Mouse (Mus musculus) hindlimb bud, embryonic 11.5 days (tissue): ENCODE data around the gene Taf1d.
"Not testable (repeated sequence)": the region's sequence is repeated elsewhere in the genome, so short reads cannot be mapped to it uniquely, and the experiment has no call there.

Experiments used
- DNase-seq: peaks from one replicate; pipeline ENCODE4 v3.0.0-alpha.2; 2012; ENCODE audit warnings: low read depth, low spot score; ENCODE audit errors: extremely low spot score

Taf1d gene

DNA sequence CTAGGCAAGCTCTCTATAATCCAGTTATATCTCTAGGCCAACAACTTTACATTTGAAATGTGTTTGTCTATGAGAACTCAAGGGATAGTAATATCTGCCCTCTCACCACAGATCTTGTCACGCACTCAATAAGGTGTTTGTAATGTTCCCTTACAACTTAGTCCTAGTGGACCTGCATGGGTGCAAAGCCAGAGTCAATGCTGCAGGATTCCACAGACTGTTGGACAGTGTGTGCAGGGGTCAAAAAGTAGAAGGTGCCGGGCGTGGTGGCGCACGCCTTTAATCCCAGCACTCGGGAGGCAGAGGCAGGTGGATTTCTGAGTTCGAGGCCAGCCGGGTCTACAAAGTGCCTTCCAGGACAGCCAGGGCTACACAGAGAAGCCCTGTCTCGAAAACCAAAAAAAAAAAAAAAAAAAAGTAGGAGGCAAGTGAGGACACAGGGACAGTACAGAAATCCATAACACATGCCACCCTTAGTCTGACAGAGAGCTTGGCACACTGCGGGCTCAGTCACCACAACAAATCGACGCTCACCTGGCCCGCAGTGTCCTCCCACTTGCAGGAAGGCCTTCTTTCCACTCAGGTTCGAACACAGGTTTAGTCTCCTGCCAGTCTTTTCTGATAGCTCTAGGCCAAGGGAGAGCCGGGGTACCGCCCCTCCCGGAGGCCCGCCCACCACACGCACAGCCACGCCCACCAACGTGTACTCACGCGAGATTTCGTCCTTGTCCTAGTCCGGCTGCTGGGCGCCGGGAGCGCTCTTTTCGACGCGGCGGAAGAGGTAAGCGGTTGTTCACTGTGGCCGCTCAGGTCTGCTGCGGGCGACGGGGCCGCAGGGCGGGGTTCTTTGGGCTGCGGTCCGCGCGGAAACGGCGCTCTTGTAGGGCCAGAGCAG lies at the start of gene Taf1d:
Gene Taf1d, plus strand, starts transcription at position 712 of the 895 bp plus-strand sequence.
- DNase-seq = peak; percentile 75

- no peak for DNase-seq
Observed at GRCm38 (mm10) chr9:15256214-15256613, 49.8 kb upstream of the Taf1d start.

DNA sequence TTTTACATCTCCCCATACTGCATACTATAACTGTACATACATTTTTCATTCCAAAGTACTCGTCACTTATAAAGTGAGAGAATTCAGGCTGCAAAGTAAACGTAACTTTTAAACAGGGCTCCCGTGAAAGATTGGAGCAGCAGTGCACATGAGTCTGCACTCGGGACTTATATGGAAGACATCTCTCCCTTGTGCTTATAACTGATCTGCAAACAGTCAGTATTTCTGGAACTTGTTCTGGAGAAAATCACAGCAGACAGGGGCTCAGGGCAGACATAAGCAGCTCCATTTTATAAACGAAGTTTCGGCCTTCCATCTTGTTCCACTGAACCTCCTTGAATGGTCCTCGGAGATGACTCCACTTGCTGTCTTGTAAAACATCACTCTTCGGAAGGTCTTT lies 44.0 kb upstream of the Taf1d start:
- no peak for DNase-seq

DNA sequence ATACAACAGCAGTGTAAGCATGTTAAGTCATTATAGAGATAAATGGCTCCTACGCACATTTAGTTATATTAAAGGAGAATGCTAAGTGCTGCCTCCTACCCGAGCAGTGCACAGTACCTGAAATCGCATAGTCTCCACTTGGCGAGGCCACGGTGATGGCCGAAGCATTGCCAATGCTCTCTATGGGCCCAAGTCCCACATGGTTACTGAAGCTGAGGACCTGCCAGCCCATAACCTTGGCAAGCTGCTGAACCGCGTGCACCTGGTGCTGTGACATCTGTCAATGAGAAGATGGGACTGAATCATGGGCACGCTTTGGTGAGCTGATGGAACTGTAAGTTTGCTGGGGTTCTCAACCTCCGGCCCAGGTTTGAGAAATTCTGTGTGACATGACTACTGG lies 42.5 kb upstream of the Taf1d start:
- DNase-seq = no peak

DNA sequence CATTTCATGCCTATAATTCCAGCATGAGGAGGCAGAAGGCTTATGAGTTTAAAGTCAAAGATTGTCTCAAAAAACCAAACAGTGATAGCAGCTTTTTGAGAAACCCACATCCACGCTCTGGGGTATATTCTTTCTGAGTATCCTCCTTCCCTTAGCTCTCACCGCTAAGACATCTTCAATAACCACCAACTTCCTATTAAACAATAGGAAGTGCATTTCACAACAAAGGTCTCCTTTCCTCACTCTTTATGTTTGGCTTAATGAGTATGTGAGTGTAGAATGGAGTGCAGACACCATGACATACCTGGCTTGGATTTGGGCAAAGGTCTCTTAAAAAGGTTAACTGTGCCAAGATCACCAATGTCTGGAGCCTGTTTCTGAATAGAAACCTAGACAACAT lies 32.0 kb upstream of the Taf1d start:
- DNase-seq = no peak

GRCm38 (mm10) chr9:15276855-15277254 lies 29.2 kb upstream of the Taf1d start:
- no peak for DNase-seq

GRCm38 (mm10) chr9:15278343-15278742 lies 27.7 kb upstream of the Taf1d start:
- no peak for DNase-seq

- no peak for DNase-seq
Observed at GRCm38 (mm10) chr9:15279139-15279648, 26.8 kb upstream of the Taf1d start.

- peak; percentile 81 for DNase-seq
Observed at GRCm38 (mm10) chr9:15279649-15280490, 26.1 kb upstream of the Taf1d start, which contains the start of gene Med17. TSS of gene Med17 (minus strand) at chr9:15279931.

DNA sequence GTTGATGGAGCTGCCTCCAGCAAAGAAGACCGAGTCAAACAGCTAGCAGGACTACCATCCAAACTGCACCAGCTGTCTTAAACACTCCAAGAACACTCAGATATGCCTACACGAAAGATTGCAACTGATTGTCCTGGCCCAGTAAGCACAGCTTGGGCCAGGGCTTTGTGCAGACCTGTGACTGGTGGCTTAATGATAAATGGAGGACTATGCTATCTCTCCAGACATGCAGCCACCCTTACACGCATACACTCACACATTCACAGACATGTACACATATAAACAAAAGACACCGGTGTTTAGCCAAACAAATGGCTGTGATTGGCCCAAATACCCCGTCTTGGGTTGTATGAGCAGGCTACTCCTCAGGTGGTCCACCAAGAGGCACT lies 25.5 kb upstream of the Taf1d start:
- DNase-seq = no peak

DNA sequence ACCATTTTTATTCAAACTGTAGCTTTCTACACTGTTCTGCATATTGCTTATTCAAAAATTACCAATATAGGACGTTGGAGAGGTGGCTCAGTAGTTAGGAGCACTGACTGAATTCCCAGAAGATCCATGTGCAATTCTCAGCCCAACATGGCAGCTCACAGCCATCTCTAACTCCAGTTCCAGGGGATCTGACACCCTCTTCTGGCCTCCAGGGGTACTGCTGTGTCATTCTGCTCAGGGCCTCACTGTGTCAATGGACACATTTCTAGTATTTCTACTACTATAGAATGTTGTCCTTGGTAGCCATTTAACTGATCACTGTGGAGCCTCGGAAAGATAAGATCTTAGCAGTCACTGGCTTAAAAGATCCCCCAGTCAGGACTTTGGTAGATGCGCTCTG lies 20.6 kb upstream of the Taf1d start:
- DNase-seq = no peak

DNA sequence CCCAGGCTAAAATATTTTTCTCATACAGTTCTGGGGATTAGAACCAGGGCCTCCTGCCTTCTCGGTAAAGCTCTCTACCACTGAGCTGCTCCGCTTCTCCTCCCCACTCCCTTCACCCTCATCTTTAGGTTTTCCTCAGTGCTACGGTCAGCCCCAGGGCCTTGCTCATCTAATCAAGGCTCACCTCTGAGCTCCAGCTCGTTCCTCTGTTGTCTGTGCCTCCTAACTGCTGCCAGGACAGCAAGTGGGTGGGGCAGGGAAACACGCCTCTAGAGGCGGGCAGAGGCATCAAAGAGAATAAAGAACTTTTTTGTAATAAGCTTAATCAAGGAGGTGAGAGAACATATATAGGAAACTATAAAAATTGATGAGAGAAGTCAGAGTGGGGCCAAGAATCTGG lies 18.2 kb upstream of the Taf1d start:
- DNase-seq = no peak

DNA sequence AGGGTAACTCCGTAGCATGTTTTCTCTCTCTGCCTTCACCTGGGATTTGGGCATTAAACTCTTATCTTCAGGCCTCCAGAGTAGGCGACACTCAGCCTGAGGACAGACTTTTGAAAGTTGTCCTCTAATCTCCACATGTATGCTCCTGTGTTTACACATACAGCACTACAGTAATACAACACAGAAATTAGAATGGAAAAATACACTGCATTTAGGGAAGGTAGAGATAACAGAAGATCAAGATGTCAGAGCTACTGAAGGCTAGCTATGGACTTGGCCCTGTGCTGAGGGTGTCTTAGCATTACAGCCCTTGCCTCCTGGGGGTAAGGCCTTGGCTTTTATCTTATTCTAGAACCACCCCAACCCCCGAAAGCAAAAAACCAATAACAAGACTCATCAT lies 17.6 kb upstream of the Taf1d start:
- no peak for DNase-seq

GRCm38 (mm10) chr9:15289251-15289650 lies 16.8 kb upstream of the Taf1d start:
- DNase-seq = no peak

DNA sequence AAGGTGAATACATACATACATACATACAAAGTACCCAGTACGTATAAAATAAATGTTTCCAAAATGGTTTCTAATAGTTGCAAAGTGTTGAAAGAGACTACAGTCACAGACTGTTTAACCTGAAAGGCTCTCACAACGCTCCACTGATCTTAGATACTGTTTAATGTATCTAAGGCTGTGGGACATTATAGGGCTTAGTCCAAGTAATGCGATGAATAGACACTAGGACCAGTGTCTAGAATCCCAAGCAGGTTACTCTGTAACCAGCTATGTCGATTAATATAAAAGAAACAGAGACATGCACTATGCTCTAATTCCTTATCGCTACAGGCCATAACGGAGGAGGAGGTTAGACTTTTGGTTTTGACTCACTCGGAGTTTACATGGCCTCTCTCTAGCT lies 8.9 kb upstream of the Taf1d start:
- DNase-seq = no peak

- DNase-seq = no peak
Observed at GRCm38 (mm10) chr9:15298451-15298850, 7.6 kb upstream of the Taf1d start.

DNA sequence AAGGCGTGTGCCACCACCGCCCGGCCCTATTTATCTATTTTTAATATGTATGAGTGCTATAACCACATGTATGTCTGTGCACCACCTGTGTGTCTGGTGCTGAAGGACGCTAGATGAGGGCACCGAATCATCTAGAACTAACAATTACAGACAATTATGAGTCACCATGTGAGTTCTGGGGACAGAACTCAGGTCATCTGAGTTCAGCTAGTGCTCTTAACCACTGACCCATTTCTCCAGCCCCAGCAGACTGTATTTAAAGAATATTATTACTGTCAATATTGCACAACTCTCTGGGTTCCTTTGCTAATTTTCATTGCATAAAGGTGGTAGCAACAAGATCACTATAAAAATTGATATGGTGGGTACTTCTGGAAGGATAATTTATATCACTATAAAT lies 6.0 kb upstream of the Taf1d start:
- no peak for DNase-seq

DNA sequence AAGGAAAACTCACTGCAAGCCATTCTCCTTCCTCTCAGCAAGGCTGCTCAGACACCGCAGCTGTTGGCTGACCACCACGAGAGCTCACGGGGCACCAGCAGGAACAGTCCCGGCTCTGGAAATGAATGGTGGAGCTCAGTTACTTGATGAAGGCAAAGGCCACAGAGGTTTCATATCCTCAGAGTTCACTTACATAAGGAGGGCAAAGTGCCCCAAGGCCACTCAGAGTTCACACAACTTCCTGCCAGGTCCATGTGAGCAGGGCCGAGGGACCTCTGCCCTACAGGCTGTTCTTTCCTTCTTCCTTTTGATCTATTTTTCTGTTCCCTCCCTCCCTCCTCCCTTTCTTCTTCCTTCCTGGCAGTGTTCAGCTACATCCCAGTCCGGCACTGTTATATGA lies 4.6 kb upstream of the Taf1d start:
- no peak for DNase-seq

DNA sequence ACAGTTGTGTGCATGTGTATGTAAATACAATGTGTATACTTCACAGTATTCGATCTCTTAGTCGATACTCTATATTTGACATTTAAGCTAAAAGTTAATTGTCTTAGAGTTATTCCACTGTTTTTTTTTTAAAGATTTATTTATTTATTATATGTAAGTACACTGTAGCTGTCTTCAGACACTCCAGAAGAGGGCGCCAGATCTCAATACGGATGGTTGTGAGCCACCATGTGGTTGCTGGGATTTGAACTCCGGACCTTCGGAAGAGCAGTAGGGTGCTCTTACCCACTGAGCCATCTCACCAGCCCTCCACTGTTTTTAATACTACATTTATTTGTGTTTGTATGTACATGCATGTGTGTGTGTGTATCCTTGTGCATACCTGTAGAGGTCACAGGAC lies 4.0 kb upstream of the Taf1d start:
- not testable (repeated sequence) for DNase-seq

DNA sequence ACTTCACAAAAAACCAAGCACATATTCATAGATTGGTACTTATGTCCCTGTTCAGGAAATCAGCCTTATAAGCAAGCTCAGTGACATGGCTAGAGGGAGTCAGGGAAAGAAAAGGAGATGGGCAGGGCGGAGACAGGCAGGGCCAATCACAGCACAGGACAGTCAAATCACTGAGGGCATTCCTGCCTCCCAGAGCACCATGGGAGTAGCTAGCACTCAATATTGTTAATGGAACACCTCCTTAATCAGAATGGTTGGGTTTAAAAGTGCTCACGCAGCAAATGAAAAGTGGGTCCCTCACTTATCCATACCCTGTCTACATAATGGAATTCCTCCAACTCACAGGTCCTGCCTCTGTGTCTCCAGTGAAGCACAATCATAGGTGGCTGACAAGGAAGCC lies 3.1 kb upstream of the Taf1d start:
- DNase-seq = no peak

DNA sequence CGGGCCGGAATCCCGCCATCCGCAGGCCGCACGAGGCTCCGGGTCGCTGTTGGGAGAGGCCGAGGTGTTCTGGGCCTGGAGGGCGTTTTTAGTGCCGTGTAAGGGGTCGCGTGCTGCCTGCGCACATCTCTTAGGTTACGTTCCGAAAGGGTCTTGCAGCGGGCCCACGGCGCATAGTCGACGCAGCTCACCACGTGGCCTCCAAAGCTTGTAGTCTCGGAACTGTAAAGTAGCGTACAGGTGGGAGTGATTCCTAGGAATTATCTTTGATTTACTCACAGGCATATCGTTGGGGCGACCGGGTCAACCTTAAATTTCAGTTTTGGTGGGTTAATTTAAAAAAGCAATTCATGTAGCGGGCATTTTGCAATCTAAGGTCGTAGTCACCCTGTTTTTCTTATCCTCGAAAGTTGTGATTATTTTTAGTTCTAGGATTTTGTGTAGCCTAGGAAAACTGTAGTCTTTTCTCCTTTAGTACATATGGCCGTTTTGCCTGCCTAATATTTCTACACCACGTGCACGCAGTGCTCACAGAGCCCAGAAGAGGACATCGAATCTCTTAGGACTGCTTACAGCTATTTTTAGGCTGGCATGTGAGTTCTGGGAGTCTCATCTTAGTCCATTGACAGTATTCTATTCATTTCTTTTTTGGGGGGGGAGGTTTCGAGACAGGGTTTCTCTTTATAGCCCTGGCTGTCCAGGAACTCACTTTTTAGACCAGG lies 545 bp downstream of the Taf1d start, which contains the start of gene 4931406C07Rik:
Gene 4931406C07Rik, minus strand, starts transcription at position 51 of the 722 bp plus-strand sequence.
- no peak for DNase-seq
